Mouse (Mus musculus): ENCODE results near the gene Itgb3bp. TPM values are rescaled to one million over a fixed set of nuclear protein-coding genes. Genes with fewer than 3 reads are reported as not detected.

Gene Itgb3bp
- polyA plus RNA-seq, 1 experiment from 2014 or later, result 52.7 TPM

DNA sequence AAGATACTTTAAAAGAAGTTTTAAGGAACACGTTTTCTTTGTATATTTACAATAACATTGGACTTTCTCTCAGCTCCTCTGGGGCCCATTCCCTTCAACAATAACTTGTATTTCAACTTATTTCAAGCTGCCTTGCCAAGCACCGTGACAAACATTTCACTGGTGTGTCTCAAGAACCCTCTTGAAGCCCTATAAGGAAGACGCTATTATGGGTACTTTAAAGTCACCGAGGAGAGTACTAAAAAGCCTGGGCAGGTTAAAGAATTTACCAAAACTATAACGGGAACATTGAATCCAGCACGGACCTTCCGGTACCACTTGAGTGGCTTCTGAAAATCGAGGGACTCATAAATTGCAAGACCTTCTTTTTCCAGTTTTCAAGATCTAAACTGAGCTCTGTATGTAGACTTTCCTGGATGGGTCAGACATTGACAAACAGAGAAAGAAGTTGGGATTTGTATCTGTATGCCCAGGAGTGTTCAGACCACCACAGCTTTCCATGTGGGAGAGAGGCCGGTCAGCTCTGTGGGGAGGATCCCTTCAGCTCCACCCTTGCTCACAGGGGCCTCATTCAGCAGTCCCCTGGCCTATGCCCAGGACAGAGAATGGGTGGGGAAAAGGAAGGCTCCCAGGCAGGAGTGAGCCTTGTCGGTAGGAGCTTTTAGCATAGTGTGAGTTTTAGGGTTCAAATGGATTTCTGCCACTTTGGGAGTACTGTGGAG is 1.1 kb upstream of the Itgb3bp start:
- Histone ChIP-seq H3K4me1 (peaks cover 27% of the 10 kb centered on the region), H3K4me3 (peak overlapping the region; percentile 78), H3K27ac (replicated peaks) (no peak overlapping the region), H3K9me3 (no peaks in the 10 kb centered on the region), H3K36me3 (replicated peaks) (0 out of 2 replicates have a peak, but pooled peaks cover 4% of the 10 kb centered on the region), H3K27me3 (replicated peaks; ENCODE audit: low read depth, poor library complexity, severe bottlenecking) (0 out of 2 replicates have a peak, but pooled peaks cover 4% of the 10 kb centered on the region)
- WGBS, result 53% methylated on average over 10 of the region's 10 CpGs
- DNase-seq (ENCODE audit: low spot score), result no peak

DNA sequence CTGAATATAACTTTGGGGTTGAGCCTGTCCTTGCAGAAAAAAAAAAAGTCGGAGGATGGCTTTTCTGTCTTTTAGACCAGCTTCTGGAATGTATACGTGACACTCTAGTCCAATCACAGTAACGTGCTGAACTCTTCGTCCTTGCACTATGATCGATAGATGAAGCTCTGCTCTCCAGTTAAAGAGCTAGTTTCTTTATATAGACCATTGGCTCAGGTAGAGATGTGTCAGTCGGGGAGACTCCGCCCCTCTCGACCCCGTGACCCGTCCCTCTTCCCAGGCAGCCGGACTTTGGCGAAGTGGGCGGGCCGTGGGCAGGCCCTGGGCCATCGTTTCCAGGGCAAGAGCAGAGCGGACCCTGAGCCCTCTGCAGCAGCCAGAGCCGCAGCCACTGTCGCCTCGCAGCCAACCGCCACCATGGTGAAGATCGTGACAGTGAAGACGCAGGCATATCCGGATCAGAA is 432 bp downstream of the Itgb3bp start, which contains the start of gene Pgm1:
Gene Pgm1 (plus strand): TSS at position 266 of the 464 bp plus-strand sequence.
- peak; percentile 85 for DNase-seq (ENCODE audit: low spot score)
- no peaks in the 10 kb centered on the region for H3K36me3 ChIP-seq (replicated peaks)
- H3K27me3 ChIP-seq (replicated peaks; ENCODE audit: low read depth, poor library complexity, severe bottlenecking), result 0 out of 2 replicates have a peak, but pooled peaks cover 4% of the 10 kb centered on the region
- 6% methylated on average over 23 of the region's 23 CpGs for WGBS
- peak within 1 kb of the TSS; percentile 78 for H3K4me3 ChIP-seq
- H3K27ac ChIP-seq (replicated peaks), result peak within 1 kb of the TSS; percentile 88
- peaks cover 27% of the 10 kb centered on the region for H3K4me1 ChIP-seq
- no peaks in the 10 kb centered on the region for H3K9me3 ChIP-seq

- Histone ChIP-seq H3K4me1 (peaks cover 27% of the 10 kb centered on the region), H3K36me3 (replicated peaks) (no peaks in the 10 kb centered on the region), H3K4me3 (no peak overlapping the region), H3K27me3 (replicated peaks; ENCODE audit: low read depth, poor library complexity, severe bottlenecking) (0 out of 2 replicates have a peak, but pooled peaks cover 4% of the 10 kb centered on the region), H3K9me3 (no peaks in the 10 kb centered on the region), H3K27ac (replicated peaks) (no peak overlapping the region)
- no peak for DNase-seq (ENCODE audit: low spot score)
- WGBS, result 74% methylated on average over 6 of the region's 6 CpGs
Observed at GRCm38 (mm10) chr4:99928521-99928920, 1.1 kb downstream of the Itgb3bp start.

GRCm38 (mm10) chr4:99926380-99926779 is 3.2 kb downstream of the Itgb3bp start:
- Histone ChIP-seq H3K4me1 (peaks cover 23% of the 10 kb centered on the region), H3K9me3 (no peaks in the 10 kb centered on the region), H3K36me3 (replicated peaks) (no peaks in the 10 kb centered on the region), H3K27me3 (replicated peaks; ENCODE audit: low read depth, poor library complexity, severe bottlenecking) (0 out of 2 replicates have a peak, but pooled peaks cover 4% of the 10 kb centered on the region), H3K4me3 (no peak overlapping the region), H3K27ac (replicated peaks) (no peak overlapping the region)
- DNase-seq (ENCODE audit: low spot score), result no peak
- 89% methylated on average over 4 of the region's 4 CpGs for WGBS

- DNase-seq (ENCODE audit: low spot score), result no peak
- H3K9me3 ChIP-seq, result no peaks in the 10 kb centered on the region
- H3K4me1 ChIP-seq, result no peaks in the 10 kb centered on the region
- H3K27ac ChIP-seq (replicated peaks), result no peak overlapping the region
- no peaks in the 10 kb centered on the region for H3K27me3 ChIP-seq (replicated peaks; ENCODE audit: low read depth, poor library complexity, severe bottlenecking)
- WGBS, result 67% methylated on average over 4 of the region's 4 CpGs
- H3K36me3 ChIP-seq (replicated peaks), result peaks cover 4% of the 10 kb centered on the region; the same call in 1 of the 2 replicates
- H3K4me3 ChIP-seq, result no peak overlapping the region
Observed at GRCm38 (mm10) chr4:99913894-99914451, 15.6 kb downstream of the Itgb3bp start.

GRCm38 (mm10) chr4:99882405-99882804 is 47.2 kb downstream of the Itgb3bp start:
- H3K27ac ChIP-seq (replicated peaks), result no peak overlapping the region
- DNase-seq (ENCODE audit: low spot score), result no peak
- H3K4me3 ChIP-seq, result no peak overlapping the region
- no peaks in the 10 kb centered on the region for H3K4me1 ChIP-seq
- no peaks in the 10 kb centered on the region for H3K9me3 ChIP-seq
- no peaks in the 10 kb centered on the region for H3K27me3 ChIP-seq (replicated peaks; ENCODE audit: low read depth, poor library complexity, severe bottlenecking)
- H3K36me3 ChIP-seq (replicated peaks), result no peaks in the 10 kb centered on the region; the same call in 1 of the 2 replicates

DNA sequence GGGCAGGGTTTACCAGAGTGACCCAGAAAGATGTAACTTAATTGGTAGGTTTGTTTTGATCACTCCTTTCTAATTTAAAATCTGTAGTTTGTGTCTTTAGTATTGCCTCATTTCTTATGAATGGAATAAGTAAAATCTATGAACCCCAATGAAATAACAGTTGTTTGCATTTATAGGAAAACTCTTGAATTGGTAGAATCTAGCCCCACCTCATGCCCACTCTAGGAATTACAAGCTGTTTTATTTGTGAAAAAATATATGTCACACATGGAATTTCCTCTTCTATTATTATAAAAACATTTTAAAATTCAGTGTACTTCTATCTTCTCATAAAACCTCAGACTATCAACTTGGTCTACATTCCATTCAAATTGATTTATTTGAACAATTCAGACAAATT is 47.7 kb downstream of the Itgb3bp start:
- DNase-seq (ENCODE audit: low spot score), result no peak
- Histone ChIP-seq H3K9me3 (no peaks in the 10 kb centered on the region), H3K36me3 (replicated peaks) (no peaks in the 10 kb centered on the region; the same call in 1 of the 2 replicates), H3K4me3 (no peak overlapping the region), H3K27me3 (replicated peaks; ENCODE audit: low read depth, poor library complexity, severe bottlenecking) (no peaks in the 10 kb centered on the region), H3K4me1 (no peaks in the 10 kb centered on the region), H3K27ac (replicated peaks) (no peak overlapping the region)

- under 1% methylated on average over 48 of the region's 48 CpGs for WGBS
Observed at GRCm38 (mm10) chr4:99829094-99830073, 100.2 kb downstream of the Itgb3bp start, which contains the start of gene Efcab7. Gene Efcab7 (plus strand): TSS chr4:99829198.

DNA sequence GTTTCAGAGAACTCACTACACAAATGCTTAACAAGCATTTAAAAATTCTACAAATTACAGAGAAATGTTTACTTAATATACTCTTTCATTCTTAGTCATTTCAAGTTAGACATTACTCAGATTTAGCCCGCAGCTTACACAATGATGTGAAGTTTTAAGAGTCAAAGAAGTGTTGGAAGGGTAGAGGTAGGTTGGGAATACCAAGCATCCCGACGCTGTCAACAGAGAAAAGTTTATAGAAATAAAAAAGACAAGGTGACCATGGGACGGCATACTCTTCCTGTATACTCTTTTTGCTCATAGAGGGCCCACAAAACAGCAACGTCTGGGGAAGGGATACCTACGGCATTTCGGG is 100.9 kb downstream of the Itgb3bp start:
- H3K27ac ChIP-seq (replicated peaks), result peak overlapping the region; percentile 94
- H3K9me3 ChIP-seq, result no peaks in the 10 kb centered on the region
- H3K36me3 ChIP-seq (replicated peaks), result peaks cover 15% of the 10 kb centered on the region; the same call in 1 of the 2 replicates
- under 1% methylated on average over 7 of the region's 7 CpGs for WGBS
- DNase-seq (ENCODE audit: low spot score), result no peak
- peaks cover 7% of the 10 kb centered on the region for H3K4me1 ChIP-seq
- peak overlapping the region; percentile 81 for H3K4me3 ChIP-seq
- no peaks in the 10 kb centered on the region for H3K27me3 ChIP-seq (replicated peaks; ENCODE audit: low read depth, poor library complexity, severe bottlenecking)

More at GRCm38 (mm10) chr4:99829094-99830073, 100.2 kb downstream of the Itgb3bp start, which contains the start of gene Efcab7:
- peaks cover 15% of the 10 kb centered on the region; the same call in 1 of the 2 replicates for H3K36me3 ChIP-seq (replicated peaks)
- peaks cover 7% of the 10 kb centered on the region for H3K4me1 ChIP-seq
- DNase-seq (ENCODE audit: low spot score), result peak; percentile 87
- H3K27ac ChIP-seq (replicated peaks), result peak within 1 kb of the TSS; percentile 94
- no peaks in the 10 kb centered on the region for H3K9me3 ChIP-seq
- no peaks in the 10 kb centered on the region for H3K27me3 ChIP-seq (replicated peaks; ENCODE audit: low read depth, poor library complexity, severe bottlenecking)
- peak within 1 kb of the TSS; percentile 81 for H3K4me3 ChIP-seq

GRCm38 (mm10) chr4:99828337-99828736 is 101.3 kb downstream of the Itgb3bp start:
- Histone ChIP-seq H3K27ac (replicated peaks) (peak overlapping the region; percentile 94), H3K27me3 (replicated peaks; ENCODE audit: low read depth, poor library complexity, severe bottlenecking) (no peaks in the 10 kb centered on the region), H3K36me3 (replicated peaks) (peaks cover 15% of the 10 kb centered on the region; the same call in 1 of the 2 replicates), H3K4me1 (peaks cover 7% of the 10 kb centered on the region), H3K4me3 (peak overlapping the region; percentile 81), H3K9me3 (no peaks in the 10 kb centered on the region)
- no peak for DNase-seq (ENCODE audit: low spot score)
- 58% methylated on average over 4 of the region's 4 CpGs for WGBS

DNA sequence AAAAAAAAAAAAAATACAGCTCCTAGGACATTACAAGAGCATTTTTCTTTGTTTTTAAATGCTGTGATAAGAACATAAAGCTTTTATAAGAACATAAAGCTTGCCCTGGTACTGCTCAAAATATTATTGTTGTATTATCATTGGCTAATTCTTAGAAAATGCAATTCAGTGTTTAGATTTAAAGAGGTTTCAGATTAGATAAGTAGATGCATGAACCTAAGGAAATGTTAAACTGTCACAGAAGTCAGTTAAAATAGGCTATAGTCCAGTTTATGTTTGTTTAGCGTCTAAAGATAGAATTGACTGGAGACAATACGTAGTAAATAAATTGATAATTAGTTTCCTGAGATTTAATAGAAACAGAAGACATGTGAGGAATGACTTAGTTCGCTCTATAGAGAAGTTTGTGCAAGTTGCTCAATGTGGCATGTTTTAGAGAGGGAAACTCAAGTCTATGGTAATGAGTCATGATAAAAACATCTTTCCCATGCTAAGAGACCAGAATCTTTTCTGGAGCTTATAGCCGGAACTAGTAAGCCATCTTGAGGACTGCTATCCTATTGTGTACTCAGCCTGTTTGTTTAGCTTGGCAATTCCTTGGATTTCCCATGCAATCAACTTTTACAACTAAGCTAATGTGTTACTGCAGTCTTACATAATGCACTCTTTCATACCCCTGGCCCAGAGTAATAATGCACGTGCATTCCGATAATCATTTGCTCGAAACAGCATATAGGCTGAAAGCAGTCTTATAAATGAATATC is 112.7 kb downstream of the Itgb3bp start:
- H3K4me3 ChIP-seq, result no peak overlapping the region

More for the DNA sequence above, 112.7 kb downstream of the Itgb3bp start:
- WGBS, result 92% methylated on average over 7 of the region's 7 CpGs
- Histone ChIP-seq H3K36me3 (replicated peaks) (peaks cover 6% of the 10 kb centered on the region), H3K9me3 (no peaks in the 10 kb centered on the region), H3K27ac (replicated peaks) (no peak overlapping the region), H3K27me3 (replicated peaks; ENCODE audit: low read depth, poor library complexity, severe bottlenecking) (no peaks in the 10 kb centered on the region), H3K4me1 (no peaks in the 10 kb centered on the region)
- DNase-seq (ENCODE audit: low spot score), result no peak

Measured in embryonic facial prominence, embryonic 10.5 days (tissue).